Mouse (Mus musculus): ENCODE results near the gene Cpz.

- TF ChIP-seq CTCF (conservative IDR thresholded peaks at IDR 0.05; ENCODE audit: low read length) (no peak), POU5F1 (IDR thresholded peaks at IDR 0.05; ENCODE audit: borderline replicate concordance, low read length) (no peak), NANOG (IDR thresholded peaks at IDR 0.05; ENCODE audit: borderline replicate concordance, low read length) (no peak)
These were observed 59.4 kb downstream of the Cpz start for GRCm38 (mm10) chr5:35465966-35466635.
